Mouse (Mus musculus): ENCODE measurements around the gene Ipo11.
"Not testable (repeated sequence)": the region's sequence is repeated elsewhere in the genome, so short reads cannot be mapped to it uniquely, and the experiment has no call there.

The Ipo11 gene

DNA sequence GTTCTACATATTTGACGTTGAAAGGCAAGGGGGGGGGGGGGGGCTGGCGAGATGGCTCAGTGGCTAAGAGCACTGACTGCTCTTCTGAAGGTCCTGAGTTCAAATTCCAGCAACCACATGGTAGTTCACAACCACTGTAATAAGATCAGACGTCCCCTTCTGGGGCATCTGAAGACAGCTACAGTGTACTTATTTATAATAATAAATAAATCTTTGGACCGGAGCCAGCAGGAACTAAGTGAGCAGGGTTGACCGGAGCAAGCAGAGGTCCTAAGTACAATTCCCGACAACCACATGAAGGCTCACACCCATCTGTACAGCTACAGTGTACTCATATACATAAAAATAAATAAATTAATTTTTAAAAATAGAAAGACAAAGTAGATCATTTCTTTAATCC lies 31.6 kb downstream of the Ipo11 start:
- not testable (repeated sequence) for DNase-seq (ENCODE audit: low read depth, low spot score)

DNA sequence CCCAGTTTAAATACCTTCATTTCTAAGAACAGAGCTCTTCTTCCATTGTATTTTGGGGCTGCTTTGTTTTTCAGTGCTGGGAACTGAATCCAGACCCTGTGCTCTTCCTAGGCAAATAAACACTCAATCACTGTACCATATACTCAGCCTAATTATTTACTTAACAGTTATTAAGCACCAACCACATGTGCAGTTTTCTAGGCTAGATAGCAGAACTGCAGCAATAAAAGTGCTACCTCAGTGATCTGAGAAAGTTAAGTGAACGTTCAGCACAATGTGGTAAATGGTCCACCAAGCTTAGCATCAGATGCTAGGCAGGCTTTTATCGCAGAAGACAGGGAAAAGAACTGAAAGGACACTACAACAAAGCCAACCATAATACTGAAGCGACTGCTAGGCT lies 32.1 kb downstream of the Ipo11 start:
- no peak for DNase-seq (ENCODE audit: low read depth, low spot score)

DNA sequence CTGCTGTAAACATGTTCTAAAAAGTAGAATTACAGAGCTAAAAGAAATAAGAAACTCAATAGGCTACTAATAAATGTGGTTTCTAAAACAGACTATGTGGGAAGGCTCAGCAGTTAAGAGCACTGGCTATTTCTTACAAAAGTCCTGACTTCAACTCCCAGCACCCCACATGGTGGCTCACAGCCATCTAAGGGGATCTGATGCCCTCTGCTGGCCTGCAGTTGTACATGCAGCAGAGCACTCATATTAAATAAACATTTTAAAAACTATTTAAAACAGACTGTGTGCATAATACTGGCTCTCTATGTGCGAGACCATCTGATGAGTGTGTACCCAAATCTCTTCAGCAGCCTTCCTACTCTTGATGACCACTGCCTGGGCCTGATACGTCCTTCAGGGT lies 42.5 kb downstream of the Ipo11 start:
- no peak for DNase-seq (ENCODE audit: low read depth, low spot score)

DNA sequence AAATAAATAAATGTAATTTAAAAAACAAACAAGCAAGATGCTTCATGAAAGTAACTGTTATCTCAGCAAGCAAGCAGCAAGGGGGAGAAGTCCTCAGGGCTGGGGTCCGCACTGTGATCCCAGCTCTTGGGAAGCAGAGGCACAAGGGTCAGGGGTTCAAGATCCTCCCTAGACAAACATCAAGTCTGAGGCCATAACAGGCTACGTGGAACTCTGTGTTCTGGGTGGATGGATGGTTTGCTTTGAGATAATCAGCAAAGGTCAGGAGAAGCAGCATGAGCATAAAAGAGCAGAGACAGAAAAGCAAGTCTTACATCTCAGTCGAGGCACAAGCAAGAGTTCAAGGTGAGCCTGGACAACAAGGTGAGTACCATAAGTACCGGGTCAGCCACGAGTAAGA lies 43.1 kb downstream of the Ipo11 start:
- DNase-seq (ENCODE audit: low read depth, low spot score): no peak

DNA sequence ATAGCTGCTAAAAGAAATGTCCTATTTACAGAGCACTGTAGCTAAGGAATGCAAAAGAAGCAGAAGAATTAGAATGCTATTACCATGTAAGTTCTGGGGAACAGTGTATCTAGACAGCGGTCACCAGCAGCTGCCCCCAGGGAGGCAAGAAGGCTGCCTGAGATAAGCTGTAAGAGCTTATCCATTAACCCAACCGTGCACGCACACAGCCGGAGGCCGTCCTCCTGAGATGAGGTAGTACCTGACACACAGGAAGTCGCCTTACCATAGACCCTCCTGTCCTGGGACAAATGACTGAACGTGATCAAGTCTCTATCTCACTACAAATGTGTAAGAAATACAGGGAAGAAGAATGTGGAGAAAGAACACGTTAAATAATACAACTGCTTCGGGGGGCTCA lies 43.6 kb downstream of the Ipo11 start:
- DNase-seq (ENCODE audit: low read depth, low spot score): no peak

DNA sequence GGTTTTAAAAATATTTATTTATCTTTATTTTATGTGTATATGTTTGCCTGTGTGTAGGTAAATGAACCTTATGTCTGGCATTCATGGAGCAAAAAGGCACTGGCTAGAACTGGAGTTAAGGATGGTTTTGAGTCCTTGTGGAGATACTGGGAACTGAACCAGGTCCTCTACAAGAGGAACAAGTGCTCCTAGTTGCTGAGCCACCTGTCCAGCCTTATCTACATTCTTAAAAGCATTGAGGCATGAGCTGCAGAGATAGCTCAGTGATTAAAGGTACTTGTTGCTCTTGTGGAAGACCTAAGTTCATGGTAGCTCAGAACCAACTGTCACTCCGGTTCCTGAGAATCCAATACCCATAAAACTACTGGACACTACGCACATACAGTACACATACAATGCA lies 49.4 kb downstream of the Ipo11 start:
- DNase-seq (ENCODE audit: low read depth, low spot score): no peak

DNA sequence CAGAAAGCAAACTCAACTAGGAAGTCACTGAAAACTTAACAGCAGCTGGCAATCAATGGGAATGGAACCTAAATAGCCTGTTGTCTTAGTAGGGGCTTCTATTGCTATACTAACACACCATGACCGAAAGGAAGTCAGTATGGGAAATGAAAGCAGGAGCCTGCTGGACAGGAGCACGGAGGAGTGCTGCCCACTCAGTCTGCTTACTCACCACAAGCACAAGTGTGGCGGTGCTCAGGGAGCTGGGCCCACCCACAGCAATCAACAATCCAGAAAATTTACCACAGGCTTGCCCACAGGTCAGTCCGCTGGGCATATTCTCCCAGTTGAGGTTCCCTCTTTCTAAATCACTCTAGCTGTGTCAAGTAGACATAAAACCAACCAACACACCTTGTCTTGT lies 52.5 kb downstream of the Ipo11 start:
- DNase-seq (ENCODE audit: low read depth, low spot score): no peak

DNA sequence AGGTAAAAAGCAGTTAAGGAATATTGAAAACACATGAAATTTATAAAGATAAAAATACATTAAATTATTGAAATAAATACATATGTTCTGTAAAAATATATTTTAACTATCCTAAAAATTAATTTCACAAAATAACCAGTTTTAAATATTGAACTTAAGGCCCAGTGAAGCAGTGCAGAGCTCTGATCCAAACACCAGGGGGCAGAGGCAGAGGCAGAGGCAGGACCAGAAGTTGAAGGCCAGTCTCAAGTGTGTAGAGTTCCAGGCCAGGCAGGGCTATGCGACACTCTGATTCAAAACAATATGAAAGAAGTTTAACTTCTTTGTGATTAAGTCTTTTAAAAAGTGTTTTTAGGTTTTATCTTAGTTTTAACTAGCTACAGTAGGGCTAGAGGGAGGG lies 60.5 kb downstream of the Ipo11 start:
- no peak for DNase-seq (ENCODE audit: low read depth, low spot score)

DNA sequence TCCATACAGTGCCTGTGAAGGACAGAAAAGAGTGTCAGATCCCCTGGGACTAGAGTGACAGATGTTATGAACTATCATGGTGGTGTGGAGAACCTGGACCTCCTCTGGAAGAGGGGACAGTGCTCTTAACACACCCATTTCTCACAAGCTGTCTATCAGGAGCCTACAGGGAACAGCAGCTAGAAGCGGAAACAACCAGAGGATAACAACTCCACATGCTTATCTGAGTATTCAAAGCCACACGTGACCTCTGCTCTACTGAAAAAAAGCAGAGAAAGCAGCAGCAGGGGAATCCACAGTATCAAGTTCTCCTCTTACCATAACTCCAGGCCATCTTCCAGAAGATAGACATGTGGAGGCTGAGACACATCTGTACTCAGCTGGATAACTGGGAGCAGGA lies 71.2 kb downstream of the Ipo11 start:
- no peak for DNase-seq (ENCODE audit: low read depth, low spot score)

DNA sequence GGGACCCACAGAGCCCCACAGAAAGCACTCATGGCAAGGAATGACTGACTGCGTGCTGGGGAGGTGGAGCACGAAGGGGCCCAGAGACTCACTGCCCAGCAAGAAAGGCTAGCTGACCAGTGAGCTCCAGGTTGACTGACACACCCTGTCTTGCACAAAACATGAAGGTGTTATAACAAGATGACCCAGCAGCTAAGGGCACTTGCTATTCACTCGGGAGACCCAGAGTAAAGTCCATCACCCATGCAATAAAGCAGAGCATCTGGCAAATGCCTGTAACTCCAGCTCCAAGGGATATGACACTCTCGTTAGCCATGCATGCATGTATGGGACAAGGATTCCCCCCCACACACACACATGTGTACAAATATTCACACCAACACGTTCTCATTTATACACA lies 78.0 kb downstream of the Ipo11 start:
- DNase-seq (ENCODE audit: low read depth, low spot score): no peak

DNA sequence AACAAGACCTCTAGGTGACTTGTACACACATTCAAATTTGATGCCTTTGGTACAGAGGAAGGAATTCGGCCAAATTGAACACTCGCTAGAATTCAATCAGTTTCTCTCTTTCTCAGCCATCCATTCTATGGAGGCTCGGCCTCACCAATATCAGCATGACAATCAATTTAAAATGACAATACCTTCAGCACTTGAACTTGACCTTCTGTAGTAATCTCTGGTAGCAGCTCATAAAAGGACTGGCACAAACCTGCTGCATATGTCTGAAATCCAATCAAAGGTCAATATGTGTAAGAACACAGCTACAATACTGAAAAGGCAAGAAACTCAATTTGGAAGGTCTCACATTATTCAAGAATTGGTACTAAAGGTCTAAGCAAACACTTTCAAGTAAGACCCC lies 80.2 kb downstream of the Ipo11 start:
- no peak for DNase-seq (ENCODE audit: low read depth, low spot score)

DNA sequence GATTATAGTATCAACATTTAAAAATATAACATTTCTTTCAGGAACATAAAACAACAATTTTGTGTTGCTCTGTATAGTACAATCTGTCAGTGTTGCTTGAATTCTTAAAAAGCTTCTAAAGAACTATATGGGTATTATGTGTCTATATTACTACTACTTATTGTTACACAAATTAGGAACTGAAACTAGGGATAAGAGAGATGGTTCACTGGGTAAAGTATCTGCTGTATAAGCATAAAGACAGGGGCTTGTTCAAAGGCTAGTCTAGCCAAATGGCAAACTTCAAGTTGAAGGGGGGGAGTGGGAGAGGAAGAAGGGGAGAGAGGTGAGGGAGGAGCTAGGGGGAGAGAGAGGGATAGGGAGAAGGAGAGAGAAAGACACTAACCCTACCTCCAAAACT lies 89.2 kb downstream of the Ipo11 start:
- no peak for DNase-seq (ENCODE audit: low read depth, low spot score)

DNA sequence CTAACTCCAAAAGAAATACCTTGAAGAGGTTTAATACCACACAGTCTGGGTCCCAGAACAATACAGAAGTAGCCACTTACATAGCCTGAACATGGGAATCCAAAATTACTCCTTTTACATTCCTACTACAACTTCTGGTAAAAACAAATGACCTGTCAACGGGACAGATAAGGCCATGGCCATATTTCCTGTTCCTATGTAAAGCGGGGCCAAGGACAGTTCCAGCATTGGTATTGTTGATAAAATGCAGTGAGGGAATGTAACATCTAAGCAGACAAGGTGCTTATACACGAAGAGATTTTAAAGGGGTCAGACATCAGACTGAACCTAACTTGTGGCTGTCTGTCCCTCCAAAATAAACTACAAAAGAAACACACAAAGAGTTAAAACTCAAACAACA lies 91.8 kb downstream of the Ipo11 start:
- DNase-seq (ENCODE audit: low read depth, low spot score): no peak

DNA sequence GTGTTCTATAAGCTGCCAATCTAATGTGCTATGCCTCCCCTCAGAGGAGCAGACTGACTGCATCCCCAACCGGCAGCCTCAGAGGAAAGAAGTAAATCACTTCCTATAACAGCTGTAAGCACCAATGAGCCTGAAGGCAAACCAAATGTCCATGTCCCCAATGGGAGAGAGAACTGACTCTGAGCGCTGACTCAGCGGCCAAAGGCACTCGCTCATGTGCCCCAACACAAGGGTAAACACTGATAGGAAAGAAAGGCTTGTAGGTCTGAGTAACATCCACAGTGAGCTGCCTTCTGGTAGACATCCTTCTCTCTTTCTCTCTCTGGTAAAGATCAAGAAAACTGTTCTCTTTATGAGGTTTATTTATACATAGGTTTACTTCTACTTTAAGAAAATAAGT lies 94.2 kb downstream of the Ipo11 start:
- DNase-seq (ENCODE audit: low read depth, low spot score): no peak

DNA sequence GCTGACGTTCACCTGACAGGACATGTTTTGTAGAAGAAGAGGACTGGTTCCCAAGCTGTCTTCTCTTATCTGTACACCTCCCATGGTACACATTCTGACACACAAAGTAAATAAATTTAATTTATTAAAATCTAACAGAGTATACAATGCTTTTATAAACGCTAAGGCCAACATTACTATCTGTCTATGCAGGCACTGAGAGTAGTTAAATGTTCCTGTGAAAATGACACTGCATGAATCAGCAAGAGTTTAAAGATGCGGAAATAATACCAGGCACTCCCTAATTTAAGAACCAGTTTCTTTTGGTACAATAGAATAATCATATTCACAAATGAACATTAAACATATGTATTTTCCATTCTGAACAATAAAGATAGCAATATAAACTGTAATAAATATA lies 98.0 kb downstream of the Ipo11 start:
- DNase-seq (ENCODE audit: low read depth, low spot score): no peak

DNA sequence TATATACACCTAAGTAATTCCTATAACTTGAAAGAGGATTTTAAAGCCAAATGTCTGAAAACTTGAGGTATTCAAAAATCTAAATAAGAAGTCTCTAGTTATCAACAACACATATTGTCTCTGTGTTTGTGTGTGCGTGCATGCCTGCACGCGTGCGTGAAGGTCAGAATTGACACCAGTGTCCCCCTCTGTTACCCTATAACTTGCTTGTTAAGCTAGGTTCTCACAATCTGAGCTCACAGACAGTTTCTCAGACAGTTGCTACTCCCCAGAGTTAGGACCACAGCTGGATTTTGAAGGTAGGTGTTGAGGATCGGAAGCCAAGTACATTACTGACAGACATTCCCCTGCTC lies 100.3 kb downstream of the Ipo11 start:
- DNase-seq (ENCODE audit: low read depth, low spot score): peak; percentile 1

DNA sequence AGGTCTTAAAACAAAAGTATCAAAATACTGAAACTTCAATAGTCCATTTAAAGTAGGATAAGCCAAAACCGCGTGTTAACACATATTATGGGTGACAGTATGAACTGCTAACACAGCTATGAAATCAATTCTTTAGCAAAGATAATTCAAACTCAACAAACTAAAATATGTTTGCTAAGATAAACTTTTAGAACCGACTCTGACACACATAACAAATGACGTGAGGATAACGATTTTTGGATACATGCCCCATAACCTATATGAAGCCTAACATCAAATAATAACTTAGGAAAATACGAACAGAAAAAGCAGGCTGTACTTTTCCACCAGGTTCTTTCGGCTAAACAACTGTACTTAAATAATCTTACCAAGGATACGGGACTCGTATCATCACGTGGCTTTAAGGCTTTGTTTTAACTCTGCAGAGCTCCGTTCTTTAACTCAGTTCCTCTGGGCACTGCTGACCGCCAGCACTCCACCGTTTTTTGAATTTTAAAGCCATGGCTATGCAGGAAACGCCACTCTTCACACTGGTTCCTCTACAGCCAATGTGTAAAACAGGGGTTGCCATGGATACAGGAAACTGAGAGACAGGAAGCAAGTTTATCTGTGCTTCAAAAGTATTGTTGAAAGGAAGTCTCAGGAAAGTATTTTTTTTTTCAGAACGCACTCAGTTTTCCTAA lies 100.8 kb downstream of the Ipo11 start:
- peak; percentile 19 for DNase-seq (ENCODE audit: low read depth, low spot score)

DNA sequence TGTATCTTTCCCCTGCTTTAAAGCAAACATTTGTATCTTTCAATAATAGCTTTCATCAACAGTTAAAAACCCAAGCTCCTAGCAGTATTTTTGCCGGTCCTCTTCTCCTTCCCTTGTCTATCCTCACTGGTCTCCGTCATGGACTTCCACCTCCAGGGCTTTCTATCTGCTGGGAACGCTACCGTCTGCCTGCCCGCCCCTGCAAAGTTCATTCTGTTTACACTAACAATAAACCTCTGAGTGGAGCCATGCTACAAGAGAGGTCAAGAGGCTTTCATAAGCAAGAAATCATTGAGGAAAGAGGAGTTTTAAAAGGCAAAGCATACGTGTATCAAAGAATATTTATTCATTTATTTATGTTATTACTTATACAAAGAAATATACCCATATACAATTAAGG lies 106.7 kb downstream of the Ipo11 start:
- no peak for DNase-seq (ENCODE audit: low read depth, low spot score)

DNA sequence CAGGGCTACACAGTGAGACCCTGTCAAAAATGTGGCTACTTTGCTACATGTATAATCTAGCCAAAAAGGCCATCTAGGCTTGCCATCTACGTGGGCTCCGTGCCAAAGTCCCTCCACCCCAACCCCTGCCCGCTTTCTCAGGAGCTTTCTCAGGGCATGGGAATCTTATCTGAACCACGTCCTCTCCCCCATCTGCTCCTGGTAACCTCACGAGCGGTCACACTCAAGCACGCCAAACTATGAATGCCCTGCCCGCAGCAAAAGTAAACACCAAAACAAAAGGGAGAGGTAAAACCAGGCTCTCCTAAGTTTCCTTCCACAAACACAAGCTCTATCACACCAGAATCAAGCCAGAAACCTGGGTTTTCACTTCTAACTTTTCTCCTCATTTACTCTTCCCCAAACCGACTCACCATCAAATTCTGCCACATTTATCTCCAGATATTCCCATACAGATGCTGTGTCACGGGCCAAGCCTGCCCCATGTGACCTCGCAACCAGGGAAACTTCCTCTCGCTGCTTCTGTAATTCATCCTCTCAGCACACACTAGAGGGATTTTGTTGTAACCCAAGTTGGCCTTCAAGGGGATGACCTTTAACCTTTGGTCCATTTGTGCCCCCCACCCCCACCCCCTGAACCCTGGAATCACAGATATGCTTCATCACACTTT lies 107.3 kb downstream of the Ipo11 start:
- DNase-seq (ENCODE audit: low read depth, low spot score): no peak

DNA sequence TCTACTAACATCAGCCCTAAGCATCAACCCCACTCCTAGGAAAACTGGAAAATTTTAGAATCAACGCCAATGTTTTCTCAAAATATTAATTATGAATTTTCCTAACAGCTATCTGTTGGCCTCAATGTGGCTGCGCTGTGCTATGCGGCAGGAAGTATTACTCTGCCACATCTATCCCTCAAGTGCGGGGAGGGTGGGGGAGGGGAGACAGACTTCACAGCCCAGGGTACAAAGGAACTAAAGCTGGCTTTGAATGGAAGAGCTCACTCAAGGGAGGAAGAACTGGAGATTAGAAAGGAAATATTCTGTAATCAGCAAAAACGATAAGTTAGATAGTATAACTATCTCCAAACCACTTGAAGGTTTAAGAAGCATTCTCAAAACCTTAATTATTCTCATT lies 111.1 kb downstream of the Ipo11 start:
- no peak for DNase-seq (ENCODE audit: low read depth, low spot score)

DNA sequence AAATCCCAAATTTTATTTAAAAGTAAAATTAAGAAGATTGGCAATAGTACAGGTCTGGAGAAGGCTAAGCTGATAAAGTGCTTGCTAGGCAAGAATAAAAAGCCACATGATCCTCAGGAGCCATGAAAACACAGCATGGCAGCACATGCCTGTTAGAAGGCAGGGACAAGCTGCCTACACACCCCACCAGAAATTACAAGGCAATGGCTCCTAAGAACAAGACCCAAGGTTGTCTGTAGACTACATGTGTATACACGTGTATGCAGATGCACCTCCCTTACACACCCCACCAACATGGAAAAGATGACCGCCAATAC lies 112.9 kb downstream of the Ipo11 start:
- DNase-seq (ENCODE audit: low read depth, low spot score): no peak

DNA sequence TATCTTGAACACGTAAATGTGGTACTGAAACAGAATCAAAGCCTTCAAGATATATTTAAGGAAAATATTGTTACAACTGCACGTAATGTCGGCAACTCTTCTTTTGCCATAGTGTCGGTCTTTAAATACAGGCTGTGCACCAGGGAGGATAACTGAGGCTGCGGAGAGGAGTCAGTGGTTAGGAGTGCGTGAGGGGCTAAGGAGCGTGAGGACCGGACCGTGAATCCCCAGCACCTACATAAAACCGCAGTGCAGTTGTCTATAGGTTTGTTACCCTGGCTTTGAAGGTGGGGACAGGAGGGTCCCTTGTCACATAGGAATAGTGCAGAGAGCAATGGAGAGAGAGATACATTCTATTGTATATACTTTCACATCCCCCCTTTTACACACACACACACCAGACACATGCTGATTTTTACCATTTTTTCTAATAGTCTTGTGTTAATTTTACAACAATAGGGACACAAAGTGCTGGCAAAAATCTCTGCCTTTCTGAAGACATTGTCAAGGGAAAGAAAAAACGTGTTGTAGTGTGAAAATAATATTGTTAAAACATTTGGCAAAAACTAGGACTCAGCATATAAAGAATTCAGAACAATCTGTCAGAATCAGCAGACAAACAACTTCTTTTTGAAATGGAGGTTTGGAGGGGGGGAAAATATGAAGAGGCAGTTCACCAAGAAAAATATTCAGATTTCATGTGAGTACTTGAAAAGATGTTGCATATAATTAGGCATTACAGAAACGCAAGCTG lies 113.5 kb downstream of the Ipo11 start:
- DNase-seq (ENCODE audit: low read depth, low spot score): no peak

DNA sequence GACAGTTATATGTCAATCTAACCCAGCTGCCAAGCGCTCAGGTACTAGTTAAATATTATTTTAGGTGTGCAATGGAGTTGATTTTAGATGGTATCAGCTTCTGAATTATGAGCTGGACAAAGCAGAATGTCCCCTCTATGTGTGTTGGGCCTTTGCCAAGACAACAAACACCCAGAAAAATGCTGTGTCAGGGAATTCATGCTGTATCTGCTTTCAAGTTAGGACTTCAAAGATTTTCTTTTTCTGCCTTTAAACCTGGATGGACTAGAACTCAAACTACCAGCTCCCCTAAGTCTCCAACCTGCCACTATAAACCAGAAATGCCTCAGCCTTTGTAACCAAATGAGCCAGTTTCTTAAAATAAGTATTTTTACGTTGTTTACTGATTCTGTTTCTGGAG lies 116.6 kb downstream of the Ipo11 start:
- no peak for DNase-seq (ENCODE audit: low read depth, low spot score)
